Mouse (Mus musculus) liver (tissue): ENCODE data around the gene Tmem110.

Experiments
- DNase-seq: peaks from one replicate; pipeline ENCODE4 v3.0.0-alpha.2; 2020; ENCODE audit warnings: mixed read lengths

Tmem110 gene

DNA sequence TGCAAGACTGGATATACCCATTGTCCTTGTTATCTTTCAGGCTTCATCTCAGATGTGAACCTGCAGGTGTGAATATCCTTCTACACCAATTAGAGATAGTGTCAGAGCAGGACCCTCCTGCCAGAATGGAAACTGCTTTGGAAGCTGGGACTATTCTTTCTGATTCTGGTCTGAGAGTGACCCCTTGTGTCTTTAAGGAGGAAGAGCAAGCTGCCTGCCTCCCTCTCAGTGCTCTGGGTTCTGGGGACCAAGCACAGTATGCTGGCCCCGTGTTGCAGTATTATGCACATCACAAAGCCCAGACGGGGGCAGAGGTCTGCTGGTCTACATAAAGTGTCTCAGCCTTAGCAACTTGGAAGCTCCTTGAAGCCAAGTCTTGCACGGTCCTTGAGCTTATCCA, 39.9 kb downstream of the Tmem110 start:
- DNase-seq: no peak

- DNase-seq: peak; percentile 79
These were observed 41.7 kb downstream of the Tmem110 start for GRCm38 (mm10) chr14:30867042-30867441.

- no peak for DNase-seq
These were observed 43.4 kb downstream of the Tmem110 start for GRCm38 (mm10) chr14:30868826-30869225.

GRCm38 (mm10) chr14:30869391-30869801, 44.0 kb downstream of the Tmem110 start:
- DNase-seq: no peak

GRCm38 (mm10) chr14:30870206-30871147, 45.1 kb downstream of the Tmem110 start:
- DNase-seq: peak; percentile 35

- no peak for DNase-seq
These were observed 48.8 kb downstream of the Tmem110 start for GRCm38 (mm10) chr14:30874095-30874700.

GRCm38 (mm10) chr14:30875130-30875865, 49.9 kb downstream of the Tmem110 start:
- peak; percentile 40 for DNase-seq

- no peak for DNase-seq
These were observed 50.6 kb downstream of the Tmem110 start for GRCm38 (mm10) chr14:30875955-30876354.

DNA sequence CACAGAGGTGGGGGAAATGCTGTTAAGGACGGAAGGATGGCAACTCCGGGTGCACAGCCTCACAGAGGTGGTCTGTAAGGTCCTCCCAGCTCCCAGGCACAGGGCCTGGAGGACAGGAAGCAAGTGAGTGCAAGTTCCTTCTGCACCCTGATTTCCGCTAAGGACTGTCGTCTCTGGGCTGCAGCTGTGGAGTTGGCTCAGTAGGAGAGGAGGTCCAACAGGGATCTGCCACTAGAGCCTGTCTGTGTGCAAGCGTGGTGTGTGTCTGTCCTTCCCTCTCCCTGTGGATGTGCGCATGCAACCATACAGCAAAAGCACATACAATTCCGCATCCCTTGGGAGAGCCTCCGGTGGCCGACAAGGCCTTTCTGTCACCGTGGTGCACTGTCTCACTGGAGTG, 51.1 kb downstream of the Tmem110 start:
- no peak for DNase-seq

- no peak for DNase-seq
These were observed 52.4 kb downstream of the Tmem110 start for GRCm38 (mm10) chr14:30877827-30878226.

GRCm38 (mm10) chr14:30878958-30879571, 53.7 kb downstream of the Tmem110 start, which contains the start of gene Mustn1:
Mustn1 (plus strand) TSS chr14:30879200.
- DNase-seq: no peak

DNA sequence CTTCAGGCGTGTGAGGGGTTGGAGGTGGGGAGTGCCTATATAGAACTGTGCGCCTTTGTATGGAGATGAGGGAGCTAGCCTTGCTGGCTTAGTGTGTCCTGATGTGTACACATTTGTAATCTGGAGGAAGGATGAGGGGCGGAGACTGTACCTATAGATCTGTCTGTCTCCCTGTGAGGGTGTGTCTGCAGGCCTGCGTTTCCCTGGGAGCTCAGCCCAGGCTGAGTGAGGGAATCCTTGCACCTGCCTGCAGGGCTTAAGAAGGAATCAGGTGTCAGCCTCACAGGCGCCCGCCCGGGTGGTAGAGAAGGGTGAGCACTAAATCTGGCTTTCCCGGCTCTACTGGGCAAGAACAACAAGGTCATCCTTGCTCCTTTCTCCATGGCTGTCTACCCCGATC, 54.4 kb downstream of the Tmem110 start:
- no peak for DNase-seq

DNA sequence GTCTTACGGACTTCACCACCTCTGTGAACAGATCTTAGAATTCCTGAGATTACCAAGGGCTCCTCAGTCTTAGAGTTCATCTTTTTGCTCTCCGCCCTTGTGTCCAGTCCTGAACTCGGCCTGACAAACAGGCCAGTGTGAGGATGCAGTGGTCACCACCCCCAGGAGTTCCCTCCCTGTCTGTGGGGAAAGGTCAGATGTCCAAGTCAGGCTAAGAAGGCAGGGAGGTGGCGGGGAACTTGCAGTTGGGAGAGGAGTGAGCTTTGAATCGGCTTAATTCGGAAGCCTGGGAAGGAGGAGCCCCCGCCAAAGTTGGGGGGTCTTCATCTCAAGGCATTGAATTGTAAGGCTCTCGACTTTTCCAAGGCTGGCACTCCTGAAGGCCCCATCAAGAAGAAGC, 54.9 kb downstream of the Tmem110 start:
- DNase-seq: no peak

GRCm38 (mm10) chr14:30880811-30881717, 55.7 kb downstream of the Tmem110 start:
- DNase-seq: peak; percentile 52

DNA sequence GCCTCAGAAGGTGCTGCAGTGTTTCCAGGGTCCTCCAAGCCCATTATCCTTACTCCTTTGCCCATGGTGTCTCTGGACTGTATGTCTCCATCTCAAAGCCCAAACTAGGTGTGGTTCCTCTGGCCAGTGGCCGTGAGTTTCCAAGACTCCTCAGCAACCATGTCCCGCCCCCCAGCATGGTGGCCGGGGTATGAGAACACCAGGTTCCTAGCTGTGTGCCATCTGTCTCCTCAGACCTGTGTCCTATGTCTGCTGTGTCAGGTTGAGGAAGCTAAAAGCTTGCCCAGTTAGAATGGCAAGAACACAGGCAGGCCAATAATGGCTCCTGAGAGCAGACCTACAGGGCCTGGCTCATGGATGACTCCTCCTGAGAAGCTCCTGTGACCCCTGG, 56.3 kb downstream of the Tmem110 start:
- DNase-seq: no peak

DNA sequence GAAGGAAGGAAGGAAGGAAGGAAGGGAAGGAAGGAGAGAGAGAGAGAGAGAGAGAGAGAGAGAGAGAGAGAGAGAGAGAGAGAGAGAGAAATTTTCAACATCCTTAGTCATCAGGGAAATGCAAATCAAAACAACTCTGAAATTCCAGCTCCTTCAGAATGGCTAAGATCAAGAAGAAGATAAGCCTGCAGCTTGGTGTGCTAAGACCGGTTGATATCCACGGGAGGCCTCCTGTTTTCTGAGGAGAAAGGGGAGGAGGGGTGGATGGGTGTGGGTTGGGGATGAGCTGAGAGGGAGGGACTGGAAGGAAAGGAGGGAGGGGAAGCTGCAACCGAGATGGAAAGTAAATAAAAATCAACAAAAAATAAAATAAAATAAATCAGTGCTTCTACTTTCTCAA, 59.9 kb downstream of the Tmem110 start:
- no peak for DNase-seq

DNA sequence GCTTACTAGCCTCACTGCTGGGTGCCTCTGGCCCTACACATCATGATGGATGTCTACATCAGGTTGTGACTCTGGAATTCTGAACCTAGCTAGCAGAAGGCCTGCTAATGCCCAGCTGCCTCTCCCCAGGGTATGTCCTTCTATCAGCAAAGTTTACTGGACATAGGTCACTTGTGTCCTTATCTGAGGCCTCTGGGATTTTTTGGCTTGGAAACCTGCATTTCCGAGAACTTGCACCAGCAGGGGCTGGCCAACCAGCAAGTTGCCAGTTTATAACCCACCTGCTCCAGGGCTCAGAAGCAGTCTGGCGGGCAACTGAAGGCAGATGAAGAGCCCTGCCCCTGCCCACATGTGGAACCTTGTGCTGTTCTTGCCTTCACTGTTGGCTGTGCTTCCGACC, 60.8 kb downstream of the Tmem110 start, which contains the start of gene Itih4:
Gene Itih4 (plus strand): TSS at position 273 of the 400 bp plus-strand sequence.
- no peak for DNase-seq

- DNase-seq: peak; percentile 70
These were observed 62.9 kb downstream of the Tmem110 start for GRCm38 (mm10) chr14:30888271-30888732.

DNA sequence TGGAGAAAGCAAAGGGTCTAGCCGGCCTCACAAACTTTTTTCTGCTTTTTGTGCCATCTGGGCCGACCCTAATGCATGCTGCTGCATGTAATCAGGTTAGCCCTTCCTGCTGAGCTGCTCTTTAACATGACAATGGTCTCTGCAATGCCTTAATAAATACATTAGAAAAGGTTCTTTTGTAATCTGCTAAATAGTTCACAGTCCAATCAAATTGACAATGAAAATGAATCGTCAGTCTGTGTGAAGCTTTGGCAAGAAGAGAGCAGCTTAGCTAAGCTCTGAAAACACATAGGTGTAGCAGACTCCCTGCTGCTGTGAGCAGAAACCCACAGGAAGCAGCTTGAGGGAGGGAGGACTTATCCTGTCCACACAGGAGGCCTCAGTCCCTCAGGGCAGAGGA, 74.6 kb downstream of the Tmem110 start:
- DNase-seq: no peak

GRCm38 (mm10) chr14:30902628-30903027, 77.2 kb downstream of the Tmem110 start:
- no peak for DNase-seq

- no peak for DNase-seq
These were observed 77.6 kb downstream of the Tmem110 start for GRCm38 (mm10) chr14:30903036-30903435.

DNA sequence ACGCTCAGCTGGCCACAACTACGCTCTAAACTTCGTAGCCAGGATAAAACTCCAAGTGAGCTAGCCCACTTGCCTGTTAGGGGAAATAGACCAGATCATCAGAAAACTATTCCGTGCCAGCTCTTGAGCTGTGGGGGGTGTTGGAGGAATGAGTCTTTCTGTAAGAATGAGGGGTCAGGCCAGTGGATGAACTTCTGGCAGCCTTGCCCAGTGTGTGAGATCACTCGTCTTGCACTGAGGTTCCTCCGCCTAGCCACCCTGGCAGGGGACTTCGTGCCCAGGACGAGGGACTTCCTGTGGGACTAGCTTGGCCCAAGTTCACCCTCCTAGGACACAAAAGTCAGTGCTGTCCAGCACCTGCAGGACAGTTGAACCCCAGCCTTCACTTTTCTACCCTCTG, 78.9 kb downstream of the Tmem110 start:
- no peak for DNase-seq
